Mouse (Mus musculus) CH12.LX (cell line): Measurements from ENCODE around the gene Nrxn3. TPM values are rescaled to one million over a fixed set of nuclear protein-coding genes. Genes with fewer than 3 reads are reported as not detected.

Source experiments
- DNase-seq: peaks from one replicate; pipeline ENCODE4 v3.0.0-alpha.2; 2013; ENCODE audit errors: extremely low read depth
- H3K27ac ChIP-seq: 2 replicates; pipeline ENCODE4 v1.5.1; 2012; ENCODE audit warnings: low read depth, mild to moderate bottlenecking, control low read depth, moderate library complexity; ENCODE audit not compliant: insufficient read depth
- H3K27me3 ChIP-seq: replicated peaks from 2 replicates; pipeline ENCODE3; 2012; ENCODE audit warnings: inconsistent platforms
- H3K36me3 ChIP-seq, 2 experiments: replicated peaks in 1 of 2; 2 replicates each; pipeline versions ENCODE3 to v1.6.1; 2012; ENCODE audit warnings: inconsistent platforms in 1 of 2, low read length in 1 of 2, mild to moderate bottlenecking in 1 of 2, mixed read lengths in 1 of 2, moderate library complexity in 1 of 2; ENCODE audit not compliant: control insufficient read depth in 1 of 2, insufficient read depth in 1 of 2
- H3K4me1 ChIP-seq, 2 experiments: 2 replicates each; pipeline ENCODE4 v1.6.1; 2012; ENCODE audit warnings: inconsistent platforms in 1 of 2, moderate library complexity in 1 of 2; ENCODE audit not compliant: insufficient read depth in 2 of 2, control insufficient read depth in 1 of 2
- H3K4me2 ChIP-seq: 2 replicates; pipeline ENCODE4 v1.6.1; 2012; ENCODE audit warnings: low read depth, mild to moderate bottlenecking, control low read depth; ENCODE audit not compliant: poor library complexity, insufficient read depth, severe bottlenecking
- H3K4me3 ChIP-seq, 3 experiments: fragments of 150-350 bp in 1 of 3; sonication (generic) in 1 of 3; replicated peaks in 1 of 3; 2 replicates each; pipeline versions ENCODE3 to v1.5.1; 2011 to 2012; ENCODE audit warnings: low read depth in 2 of 3, low read length in 2 of 3, mild to moderate bottlenecking in 2 of 3, moderate library complexity in 2 of 3, control low read depth in 1 of 3, improper control_type of control experiment in 1 of 3, inconsistent platforms in 1 of 3, mixed read lengths in 1 of 3; ENCODE audit not compliant: poor library complexity in 1 of 3
- H3K79me2 ChIP-seq: replicated peaks from 2 replicates; pipeline ENCODE4 v1.6.1; 2012; ENCODE audit warnings: mild to moderate bottlenecking, moderate library complexity; ENCODE audit not compliant: control insufficient read depth, poor library complexity, insufficient read depth, severe bottlenecking; ENCODE audit errors: extremely low read depth
- H3K9ac ChIP-seq: 2 replicates; pipeline ENCODE4 v1.6.1; 2012; ENCODE audit warnings: low read depth, mild to moderate bottlenecking, control low read depth, moderate library complexity; ENCODE audit not compliant: insufficient read depth
- H3K9me3 ChIP-seq: replicated peaks from 2 replicates; pipeline ENCODE3; 2012; ENCODE audit warnings: low read length, inconsistent platforms, mixed read lengths
- CHD1 ChIP-seq: IDR thresholded peaks from 2 replicates; pipeline ENCODE4 v1.6.1; 2012; ENCODE audit warnings: low read depth, low read length, improper control_type of control experiment, inconsistent platforms
- CHD2 ChIP-seq: IDR thresholded peaks from 2 replicates; pipeline ENCODE4 v1.6.1; 2011; ENCODE audit warnings: low read length, improper control_type of control experiment
- CTCF ChIP-seq, 2 experiments: IDR thresholded peaks in 1 of 2; conservative IDR thresholded peaks in 1 of 2; 2 replicates each; pipeline ENCODE4 v1.5.1; 2011 to 2012; ENCODE audit warnings: low read depth in 2 of 2, low read length in 2 of 2, improper control_type of control experiment in 1 of 2, inconsistent platforms in 1 of 2, mild to moderate bottlenecking in 1 of 2, moderate library complexity in 1 of 2
- E2F4 ChIP-seq: IDR thresholded peaks from 2 replicates; pipeline ENCODE4 v1.6.1; 2011; ENCODE audit warnings: low read depth, low read length, improper control_type of control experiment; ENCODE audit not compliant: insufficient replicate concordance
- EP300 ChIP-seq: IDR thresholded peaks from 2 replicates; pipeline ENCODE4 v1.6.1; 2011; ENCODE audit warnings: low read length, improper control_type of control experiment
- ETS1 ChIP-seq: conservative IDR thresholded peaks from 2 replicates; pipeline ENCODE4 v1.6.1; 2012; ENCODE audit warnings: low read depth, mild to moderate bottlenecking, inconsistent platforms, low read length, improper control_type of control experiment, moderate library complexity
- GABPA ChIP-seq: IDR thresholded peaks from 2 replicates; pipeline ENCODE4 v1.6.1; 2012; ENCODE audit warnings: low read depth, low read length, improper control_type of control experiment, inconsistent platforms; ENCODE audit not compliant: insufficient replicate concordance
- IRF4 ChIP-seq: IDR thresholded peaks from 2 replicates; pipeline ENCODE4 v1.6.1; 2014; ENCODE audit warnings: low read depth, mild to moderate bottlenecking, inconsistent platforms, low read length, improper control_type of control experiment
- JUN ChIP-seq: IDR thresholded peaks from 2 replicates; pipeline ENCODE4 v1.6.1; 2011; ENCODE audit warnings: low read depth, mild to moderate bottlenecking, low read length, improper control_type of control experiment, moderate library complexity; ENCODE audit not compliant: insufficient read depth
- JUND ChIP-seq: conservative IDR thresholded peaks from 2 replicates; pipeline ENCODE4 v1.6.1; 2011; ENCODE audit warnings: low read depth, low read length, improper control_type of control experiment
- KAT2A ChIP-seq: IDR thresholded peaks from 2 replicates; pipeline ENCODE4 v1.6.1; 2012; ENCODE audit warnings: low read length, improper control_type of control experiment, inconsistent platforms; ENCODE audit not compliant: insufficient replicate concordance
- MAX ChIP-seq: IDR thresholded peaks from 2 replicates; pipeline ENCODE4 v1.6.1; 2011; ENCODE audit warnings: low read length, improper control_type of control experiment
- MEF2A ChIP-seq: IDR thresholded peaks from 2 replicates; pipeline ENCODE4 v1.6.1; 2014; ENCODE audit warnings: low read depth, mild to moderate bottlenecking, inconsistent platforms, low read length, improper control_type of control experiment, borderline replicate concordance
- MXI1 ChIP-seq: IDR thresholded peaks from 2 replicates; pipeline ENCODE4 v1.6.1; 2011; ENCODE audit warnings: mild to moderate bottlenecking, low read depth, low read length, improper control_type of control experiment
- NELFE ChIP-seq: IDR thresholded peaks from 2 replicates; pipeline ENCODE4 v1.6.1; 2011; ENCODE audit warnings: low read depth, low read length, improper control_type of control experiment
- NRF1 ChIP-seq: IDR thresholded peaks from 2 replicates; pipeline ENCODE4 v1.6.1; 2014; ENCODE audit warnings: low read depth, mild to moderate bottlenecking, inconsistent platforms, low read length, improper control_type of control experiment, moderate library complexity
- PAX5 ChIP-seq: IDR thresholded peaks from 2 replicates; pipeline ENCODE4 v1.6.1; 2012; ENCODE audit warnings: low read length, inconsistent platforms, mixed read lengths
- POLR2A ChIP-seq: IDR thresholded peaks from 2 replicates; pipeline ENCODE4 v1.6.1; 2011; ENCODE audit warnings: low read depth, mild to moderate bottlenecking, improper control_type of control experiment, low read length
- POLR2AphosphoS2 ChIP-seq: IDR thresholded peaks from 2 replicates; pipeline ENCODE4 v1.6.1; 2011; ENCODE audit warnings: low read depth, low read length, improper control_type of control experiment
- RAD21 ChIP-seq: IDR thresholded peaks from 2 replicates; pipeline ENCODE4 v1.6.1; 2011; ENCODE audit warnings: low read depth, mild to moderate bottlenecking, low read length, improper control_type of control experiment, moderate library complexity
- RCOR1 ChIP-seq: conservative IDR thresholded peaks from 2 replicates; pipeline ENCODE4 v1.6.1; 2012; ENCODE audit warnings: low read depth, mild to moderate bottlenecking, inconsistent platforms, low read length, improper control_type of control experiment
- SIN3A ChIP-seq: IDR thresholded peaks from 2 replicates; pipeline ENCODE4 v1.6.1; 2012; ENCODE audit warnings: low read length, improper control_type of control experiment, inconsistent platforms
- SMC3 ChIP-seq: IDR thresholded peaks from 2 replicates; pipeline ENCODE4 v1.6.1; 2011; ENCODE audit warnings: low read depth, low read length, improper control_type of control experiment
- TBP ChIP-seq: conservative IDR thresholded peaks from 2 replicates; pipeline ENCODE4 v1.6.1; 2011; ENCODE audit warnings: low read depth, low read length, improper control_type of control experiment
- TCF12 ChIP-seq: IDR thresholded peaks from 2 replicates; pipeline ENCODE4 v1.6.1; 2014; ENCODE audit warnings: low read depth, mild to moderate bottlenecking, inconsistent platforms, low read length, improper control_type of control experiment
- ZC3H11A ChIP-seq: IDR thresholded peaks from 2 replicates; pipeline ENCODE4 v1.6.1; 2012; ENCODE audit warnings: low read depth, mild to moderate bottlenecking, inconsistent platforms, low read length, improper control_type of control experiment
- ZMIZ1 ChIP-seq: IDR thresholded peaks from 2 replicates; pipeline ENCODE4 v1.6.1; 2012; ENCODE audit warnings: low read depth, mild to moderate bottlenecking, inconsistent platforms, low read length, improper control_type of control experiment
- ZNF384 ChIP-seq: IDR thresholded peaks from 2 replicates; pipeline ENCODE4 v1.6.1; 2012; ENCODE audit warnings: low read depth, low read length, improper control_type of control experiment, inconsistent platforms
- dilution Hi-C: fragments of 300-500 bp; cut with MboI; formaldehyde crosslinking; loops from 2 replicates; pipeline ENCODE4 v1.14.3; 2020; ENCODE audit warnings: low sequenced_read_pairs; ENCODE audit not compliant: extremely low pct_unique_long_range_greater_than_20kb, extremely low pct_ligation_motif_present
- in situ Hi-C: fragments of 300-500 bp; cut with MboI; formaldehyde crosslinking; loops from 3 replicates; pipeline ENCODE4 v1.14.3; 2019; ENCODE audit warnings: low sequenced_read_pairs, low pct_ligation_motif_present, low pct_unique_long_range_greater_than_20kb, mixed read lengths
- polyA plus RNA-seq: library from polyadenylated mRNA; unstranded; fragments of >175 nt; gene quantifications from 2 replicates; pipeline ENCODE4 v1.2.1, GENCODE M21; 2012; ENCODE audit warnings: low read depth; ENCODE audit not compliant: insufficient read length
- total RNA-seq, 2 experiments: library from RNA; depleted of rRNA; stranded (reverse); fragments of 300-350 nt in 1 of 2; fragments of >200 nt in 1 of 2; gene quantifications; 2 replicates each; pipeline ENCODE4 v1.2.3; 2012 to 2014

The Nrxn3 gene
- total and polyA plus RNA-seq, 3 experiments = 0.04 to 0.17 (median 0.09) TPM

GRCm38 (mm10) chr12:90183021-90183420 is 1460.3 kb downstream of the Nrxn3 start:
- Histone ChIP-seq H3K9ac (no peak overlapping the region), H3K9me3 (no peaks in the 10 kb centered on the region), H3K4me1 (no peaks in the 10 kb centered on the region), H3K4me2 (no peak overlapping the region), H3K4me3 (no peak overlapping the region), H3K79me2 (no peaks in the 10 kb centered on the region), H3K36me3 (no peaks in the 10 kb centered on the region), H3K27ac (no peak overlapping the region), H3K27me3 (no peaks in the 10 kb centered on the region)
- DNase-seq = no peak
- TF ChIP-seq POLR2A = no peak
- TF ChIP-seq SMC3 = no peak
- no peak for TF ChIP-seq JUND
- no peak for TF ChIP-seq E2F4
- no peak for TF ChIP-seq RAD21
- no peak for TF ChIP-seq RCOR1
- TF ChIP-seq GABPA = no peak
- TF ChIP-seq NRF1 = no peak
- no peak for TF ChIP-seq MXI1
- no peak for TF ChIP-seq TBP
- no peak for TF ChIP-seq MEF2A
- TF ChIP-seq POLR2AphosphoS2 = no peak
- TF ChIP-seq ETS1 = no peak
- TF ChIP-seq TCF12 = no peak
- TF ChIP-seq CHD2 = no peak
- no peak for TF ChIP-seq CHD1
- TF ChIP-seq NELFE = no peak
- TF ChIP-seq ZMIZ1 = no peak
- dilution Hi-C loops = no loop called here
- in situ Hi-C loops = no loop called here

- Histone ChIP-seq H3K4me3 (no peak overlapping the region), H3K36me3 (no peaks in the 10 kb centered on the region), H3K9ac (no peak overlapping the region), H3K4me1 (no peaks in the 10 kb centered on the region), H3K79me2 (no peaks in the 10 kb centered on the region), H3K27ac (no peak overlapping the region), H3K4me2 (no peak overlapping the region), H3K27me3 (no peaks in the 10 kb centered on the region), H3K9me3 (no peaks in the 10 kb centered on the region)
- dilution Hi-C loops (no loop called here), in situ Hi-C loops (no loop called here)
- no peak for DNase-seq
- TF ChIP-seq MAX = no peak
- no peak for TF ChIP-seq JUN
- TF ChIP-seq NELFE = no peak
- no peak for TF ChIP-seq PAX5
- TF ChIP-seq ZC3H11A = no peak
- no peak for TF ChIP-seq CTCF (conservative IDR thresholded peaks at IDR 0.05 in 1 of 2, IDR thresholded peaks at IDR 0.05 in 1 of 2; ENCODE audit: low read depth in 2 of 2, low read length in 2 of 2)
- TF ChIP-seq ZNF384 = no peak
- TF ChIP-seq E2F4 = no peak
- TF ChIP-seq ETS1 = no peak
- no peak for TF ChIP-seq GABPA
- no peak for TF ChIP-seq EP300
- TF ChIP-seq IRF4 = no peak
- no peak for TF ChIP-seq RAD21
- no peak for TF ChIP-seq KAT2A
- no peak for TF ChIP-seq POLR2A
- TF ChIP-seq SIN3A = no peak
- TF ChIP-seq MEF2A = no peak
These were observed 1473.5 kb downstream of the Nrxn3 start for GRCm38 (mm10) chr12:90196161-90196560.
